Mouse (Mus musculus): Measurements from ENCODE around the gene Trim67. TPM values are rescaled to one million over a fixed set of nuclear protein-coding genes. Genes with fewer than 3 reads are reported as not detected.
"Not testable (repeated sequence)": the region's sequence is repeated elsewhere in the genome, so short reads cannot be mapped to it uniquely, and the experiment has no call there.

The Trim67 gene
- polyA plus RNA-seq, 1 experiment from 2014 or later = 0.02 TPM

DNA sequence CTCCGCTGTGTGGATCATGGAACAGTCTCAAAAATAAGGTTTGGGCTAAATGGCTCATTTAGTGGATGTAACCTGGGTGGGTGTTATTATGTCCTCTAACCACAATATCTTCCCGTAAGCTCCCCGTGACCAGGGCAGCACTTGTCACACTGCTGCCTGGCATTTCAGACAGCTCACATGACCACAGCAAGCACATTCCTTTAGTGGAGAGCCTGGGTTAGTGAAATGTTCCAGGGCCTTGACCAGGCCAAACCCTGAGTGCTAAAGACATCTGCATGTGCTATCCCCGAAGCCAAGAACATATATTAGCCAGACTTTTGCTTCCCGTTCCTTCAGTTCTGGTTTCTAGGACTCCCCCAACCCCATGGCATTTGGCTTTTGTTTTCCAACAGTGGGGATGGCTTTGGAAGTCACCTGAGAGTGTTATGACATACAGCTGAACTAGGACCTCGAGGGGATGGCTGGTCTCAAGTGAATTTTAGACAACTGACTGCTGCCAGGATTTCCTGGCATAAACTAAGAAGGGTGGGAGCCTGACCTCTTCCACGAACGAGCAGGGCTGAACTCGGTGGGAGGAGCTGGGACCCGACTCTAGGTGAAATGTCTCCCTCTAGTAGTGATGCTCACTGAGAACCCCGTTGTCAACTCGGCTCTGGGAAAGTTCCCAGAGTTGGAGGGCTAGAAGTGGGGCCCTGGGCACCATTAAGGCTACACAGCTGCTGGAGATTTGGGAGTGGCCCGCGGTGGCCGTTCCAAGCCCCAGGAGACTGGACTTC is 40.7 kb downstream of the Trim67 start:
- Histone ChIP-seq H3K4me3 (ENCODE audit: low read depth, low read length) (no peak overlapping the region), H3K4me1 (ENCODE audit: control insufficient read depth, low read depth, low read length) (no peaks in the 10 kb centered on the region), H3K36me3 (ENCODE audit: control insufficient read depth, insufficient read depth) (no peaks in the 10 kb centered on the region; the same call in 1 of the 2 replicates), H3K27me3 (ENCODE audit: control insufficient read depth, insufficient read depth, low read depth, low read length) (no peaks in the 10 kb centered on the region), H3K27ac (ENCODE audit: low read length) (no peak overlapping the region), H3K4me2 (ENCODE audit: low read depth, low read length) (no peak overlapping the region), H3K9me3 (replicated peaks; ENCODE audit: control insufficient read depth, low read length) (no peaks in the 10 kb centered on the region), H3K9ac (ENCODE audit: low read depth, low read length) (no peak overlapping the region)
- WGBS (ENCODE audit: insufficient replicate concordance) = 26% methylated on average over 15 of the region's 15 CpGs
- ATAC-seq (ENCODE audit: low read depth) = no peak

DNA sequence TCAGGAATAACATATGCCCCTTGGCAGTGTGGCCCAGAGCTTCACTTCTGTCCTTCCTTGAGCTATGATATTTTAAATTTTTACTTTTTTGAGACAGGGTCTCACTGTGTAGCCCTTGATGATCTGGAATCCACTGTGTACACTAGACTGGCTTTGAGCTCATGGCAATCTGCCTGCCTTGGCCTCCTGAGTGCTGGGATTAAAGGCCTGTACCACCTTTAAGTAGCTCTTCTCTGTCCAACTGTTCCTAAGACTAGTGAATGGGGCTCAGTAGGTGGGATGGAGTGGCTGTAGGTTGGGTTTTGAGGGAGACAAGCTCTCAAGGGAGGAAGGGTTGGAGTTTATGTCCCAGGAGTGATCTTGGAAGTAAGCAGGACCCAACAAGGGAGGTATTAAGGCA is 43.0 kb downstream of the Trim67 start:
- no peak overlapping the region for H3K27ac ChIP-seq (ENCODE audit: low read length)
- H3K9ac ChIP-seq (ENCODE audit: low read depth, low read length) = no peak overlapping the region
- peaks cover 16% of the 10 kb centered on the region for H3K36me3 ChIP-seq (ENCODE audit: control insufficient read depth, insufficient read depth)
- H3K4me2 ChIP-seq (ENCODE audit: low read depth, low read length) = no peak overlapping the region
- no peaks in the 10 kb centered on the region for H3K27me3 ChIP-seq (ENCODE audit: control insufficient read depth, insufficient read depth, low read depth, low read length)
- H3K4me3 ChIP-seq (ENCODE audit: low read depth, low read length) = no peak overlapping the region
- no peaks in the 10 kb centered on the region for H3K9me3 ChIP-seq (replicated peaks; ENCODE audit: control insufficient read depth, low read length)
- H3K4me1 ChIP-seq (ENCODE audit: control insufficient read depth, low read depth, low read length) = no peaks in the 10 kb centered on the region
- no peak for ATAC-seq (ENCODE audit: low read depth)

DNA sequence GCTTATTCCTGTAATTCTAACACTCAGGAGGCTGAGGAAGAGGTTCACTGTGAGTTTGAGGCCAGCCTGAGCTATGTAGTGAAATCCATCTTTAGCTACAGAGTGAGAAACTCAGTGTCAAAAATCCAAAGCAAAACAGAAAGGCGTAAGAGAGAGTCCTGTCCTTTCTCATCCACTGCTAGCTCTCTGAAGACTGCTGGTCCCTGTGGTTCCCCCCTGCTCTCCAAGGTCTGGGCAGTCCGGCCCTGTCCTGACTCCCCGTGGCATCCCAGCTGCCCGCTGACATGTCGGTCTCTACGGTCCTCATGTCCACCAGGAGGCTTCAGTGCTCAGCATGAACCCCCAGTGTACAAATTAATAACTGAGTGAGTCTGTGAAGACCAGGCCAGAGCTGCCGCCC is 43.4 kb downstream of the Trim67 start:
- H3K9me3 ChIP-seq (replicated peaks; ENCODE audit: control insufficient read depth, low read length) = no peaks in the 10 kb centered on the region
- no peak overlapping the region for H3K27ac ChIP-seq (ENCODE audit: low read length)
- ATAC-seq (ENCODE audit: low read depth) = no peak
- no peak overlapping the region for H3K4me3 ChIP-seq (ENCODE audit: low read depth, low read length)
- H3K4me1 ChIP-seq (ENCODE audit: control insufficient read depth, low read depth, low read length) = no peaks in the 10 kb centered on the region
- WGBS (ENCODE audit: insufficient replicate concordance) = 72% methylated on average over 7 of the region's 7 CpGs
- peaks cover 16% of the 10 kb centered on the region for H3K36me3 ChIP-seq (ENCODE audit: control insufficient read depth, insufficient read depth)
- no peak overlapping the region for H3K4me2 ChIP-seq (ENCODE audit: low read depth, low read length)
- no peaks in the 10 kb centered on the region for H3K27me3 ChIP-seq (ENCODE audit: control insufficient read depth, insufficient read depth, low read depth, low read length)
- H3K9ac ChIP-seq (ENCODE audit: low read depth, low read length) = no peak overlapping the region

DNA sequence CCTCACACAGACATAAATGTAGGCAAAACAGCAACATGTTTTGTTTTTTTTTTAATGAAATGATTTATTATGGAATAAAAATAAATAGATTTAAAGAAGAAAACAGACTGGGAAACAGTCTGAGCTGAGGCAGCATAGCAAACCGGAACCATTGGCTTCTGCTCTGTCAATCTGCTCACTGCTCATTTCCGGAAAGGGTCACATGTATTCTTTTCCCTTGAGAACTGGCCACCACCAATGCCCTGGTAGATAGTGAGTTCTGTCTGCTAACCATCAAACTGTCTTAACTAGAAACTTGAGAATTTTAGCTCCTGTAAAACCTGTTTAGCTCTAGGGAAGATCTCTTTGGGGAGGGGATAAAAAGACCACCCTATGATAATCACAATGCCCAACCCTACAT is 44.0 kb downstream of the Trim67 start:
- no peak overlapping the region for H3K4me2 ChIP-seq (ENCODE audit: low read depth, low read length)
- ATAC-seq (ENCODE audit: low read depth) = no peak
- no peaks in the 10 kb centered on the region for H3K27me3 ChIP-seq (ENCODE audit: control insufficient read depth, insufficient read depth, low read depth, low read length)
- no peak overlapping the region for H3K9ac ChIP-seq (ENCODE audit: low read depth, low read length)
- no peak overlapping the region for H3K4me3 ChIP-seq (ENCODE audit: low read depth, low read length)
- H3K27ac ChIP-seq (ENCODE audit: low read length) = no peak overlapping the region
- peaks cover 16% of the 10 kb centered on the region for H3K36me3 ChIP-seq (ENCODE audit: control insufficient read depth, insufficient read depth)
- H3K9me3 ChIP-seq (replicated peaks; ENCODE audit: control insufficient read depth, low read length) = no peaks in the 10 kb centered on the region
- H3K4me1 ChIP-seq (ENCODE audit: control insufficient read depth, low read depth, low read length) = no peaks in the 10 kb centered on the region
- 46% methylated on average over 2 of the region's 2 CpGs for WGBS (ENCODE audit: insufficient replicate concordance)

DNA sequence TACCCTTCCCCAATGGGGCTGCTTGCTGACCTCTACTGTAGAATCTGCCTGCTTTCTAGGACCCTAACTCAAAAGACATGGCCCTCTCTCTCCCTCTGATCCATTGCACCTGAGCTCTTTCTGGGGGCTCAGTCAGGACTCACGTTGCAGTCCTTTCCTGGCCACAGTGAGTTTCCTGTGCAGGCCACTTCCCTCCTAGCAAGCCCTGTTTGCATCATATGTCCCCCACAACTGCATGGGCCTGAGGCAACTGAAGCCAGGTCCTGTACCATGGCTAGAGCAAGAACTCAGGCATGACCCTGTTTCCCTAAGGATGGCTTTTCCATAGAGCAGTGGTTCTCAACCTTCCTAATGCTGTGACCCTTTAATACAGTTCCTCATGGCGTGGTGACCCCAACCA is 45.1 kb downstream of the Trim67 start:
- Histone ChIP-seq H3K27ac (ENCODE audit: low read length) (no peak overlapping the region), H3K9ac (ENCODE audit: low read depth, low read length) (no peak overlapping the region), H3K27me3 (ENCODE audit: control insufficient read depth, insufficient read depth, low read depth, low read length) (no peaks in the 10 kb centered on the region), H3K4me1 (ENCODE audit: control insufficient read depth, low read depth, low read length) (no peaks in the 10 kb centered on the region), H3K9me3 (replicated peaks; ENCODE audit: control insufficient read depth, low read length) (no peaks in the 10 kb centered on the region), H3K36me3 (ENCODE audit: control insufficient read depth, insufficient read depth) (peaks cover 16% of the 10 kb centered on the region), H3K4me3 (ENCODE audit: low read depth, low read length) (no peak overlapping the region), H3K4me2 (ENCODE audit: low read depth, low read length) (no peak overlapping the region)
- 48% methylated on average over 2 of the region's 2 CpGs for WGBS (ENCODE audit: insufficient replicate concordance)
- ATAC-seq (ENCODE audit: low read depth) = no peak

DNA sequence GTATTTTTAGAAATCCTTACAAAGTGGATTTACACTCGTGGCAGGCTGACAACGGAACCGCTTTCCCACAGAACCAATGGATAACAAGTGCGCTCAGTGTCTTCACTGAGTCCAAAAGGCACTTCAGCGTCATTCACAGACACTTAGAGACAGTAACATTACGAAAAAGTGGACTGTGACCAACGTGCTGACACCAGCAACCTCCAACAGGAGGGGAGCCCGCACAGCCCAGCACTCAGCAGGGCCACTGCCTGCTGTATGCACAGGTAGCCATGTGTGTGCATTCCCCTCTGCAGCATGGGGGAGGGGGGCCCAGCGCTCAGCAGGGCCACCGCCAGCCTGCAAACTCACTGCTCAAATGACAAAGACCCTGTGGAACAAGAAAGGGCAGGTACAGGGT is 46.5 kb downstream of the Trim67 start:
- H3K27me3 ChIP-seq (ENCODE audit: control insufficient read depth, insufficient read depth, low read depth, low read length) = no peaks in the 10 kb centered on the region
- H3K36me3 ChIP-seq (ENCODE audit: control insufficient read depth, insufficient read depth) = peaks cover 16% of the 10 kb centered on the region
- 77% methylated on average over 10 of the region's 10 CpGs for WGBS (ENCODE audit: insufficient replicate concordance)
- no peak for ATAC-seq (ENCODE audit: low read depth)
- no peaks in the 10 kb centered on the region for H3K9me3 ChIP-seq (replicated peaks; ENCODE audit: control insufficient read depth, low read length)
- H3K4me1 ChIP-seq (ENCODE audit: control insufficient read depth, low read depth, low read length) = peaks cover 3% of the 10 kb centered on the region
- H3K4me2 ChIP-seq (ENCODE audit: low read depth, low read length) = no peak overlapping the region
- no peak overlapping the region for H3K9ac ChIP-seq (ENCODE audit: low read depth, low read length)
- no peak overlapping the region for H3K4me3 ChIP-seq (ENCODE audit: low read depth, low read length)
- no peak overlapping the region for H3K27ac ChIP-seq (ENCODE audit: low read length)

DNA sequence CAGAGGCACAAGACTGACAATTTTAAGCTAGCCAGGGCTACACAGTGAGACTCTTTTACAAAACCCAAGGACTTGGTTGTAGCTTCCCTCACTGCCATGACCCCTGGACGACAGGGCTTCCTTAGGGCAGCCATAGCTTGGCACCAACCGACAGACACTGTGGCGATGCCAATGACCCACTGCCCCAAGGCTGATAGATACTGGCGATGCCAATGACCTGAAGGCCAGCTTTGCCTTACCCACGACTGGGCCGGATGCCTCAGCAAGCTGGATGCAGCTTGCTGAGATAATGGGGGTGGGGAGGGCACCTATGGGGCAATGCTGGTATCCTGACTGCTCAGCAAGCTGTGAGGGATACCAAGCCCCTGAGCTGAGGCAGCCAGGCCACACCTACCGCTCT is 48.0 kb downstream of the Trim67 start:
- 83% methylated on average over 7 of the region's 7 CpGs for WGBS (ENCODE audit: insufficient replicate concordance)
- no peak overlapping the region for H3K4me3 ChIP-seq (ENCODE audit: low read depth, low read length)
- peaks cover 16% of the 10 kb centered on the region for H3K36me3 ChIP-seq (ENCODE audit: control insufficient read depth, insufficient read depth)
- no peak overlapping the region for H3K9ac ChIP-seq (ENCODE audit: low read depth, low read length)
- H3K9me3 ChIP-seq (replicated peaks; ENCODE audit: control insufficient read depth, low read length) = no peaks in the 10 kb centered on the region
- no peaks in the 10 kb centered on the region for H3K27me3 ChIP-seq (ENCODE audit: control insufficient read depth, insufficient read depth, low read depth, low read length)
- no peak overlapping the region for H3K4me2 ChIP-seq (ENCODE audit: low read depth, low read length)
- no peak for ATAC-seq (ENCODE audit: low read depth)
- no peak overlapping the region for H3K27ac ChIP-seq (ENCODE audit: low read length)
- peaks cover 6% of the 10 kb centered on the region for H3K4me1 ChIP-seq (ENCODE audit: control insufficient read depth, low read depth, low read length)

DNA sequence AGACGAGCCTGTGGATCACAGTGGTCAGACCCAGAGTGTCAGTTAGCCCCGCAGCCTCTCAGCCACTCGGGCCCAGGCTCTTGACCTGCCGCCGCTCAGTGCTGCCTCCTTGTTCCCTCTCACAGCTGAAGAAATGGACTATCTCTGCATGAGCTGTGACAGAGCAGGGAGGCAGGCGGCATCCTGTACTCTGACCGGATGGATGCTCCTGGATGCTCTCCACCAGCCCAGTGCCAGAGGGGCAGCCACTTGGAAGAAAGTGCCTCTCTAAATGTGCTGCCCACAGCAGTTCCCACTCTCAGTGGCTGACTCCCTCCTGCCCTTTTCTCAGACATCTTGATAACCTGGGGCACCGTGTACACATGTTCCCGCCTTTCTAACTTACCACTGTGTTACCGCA is 48.9 kb downstream of the Trim67 start:
- Histone ChIP-seq H3K36me3 (ENCODE audit: control insufficient read depth, insufficient read depth) (peaks cover 16% of the 10 kb centered on the region), H3K4me3 (ENCODE audit: low read depth, low read length) (no peak overlapping the region), H3K4me1 (ENCODE audit: control insufficient read depth, low read depth, low read length) (peaks cover 6% of the 10 kb centered on the region), H3K9ac (ENCODE audit: low read depth, low read length) (no peak overlapping the region), H3K4me2 (ENCODE audit: low read depth, low read length) (no peak overlapping the region), H3K27ac (ENCODE audit: low read length) (no peak overlapping the region), H3K27me3 (ENCODE audit: control insufficient read depth, insufficient read depth, low read depth, low read length) (no peaks in the 10 kb centered on the region), H3K9me3 (replicated peaks; ENCODE audit: control insufficient read depth, low read length) (no peaks in the 10 kb centered on the region)
- WGBS (ENCODE audit: insufficient replicate concordance) = 80% methylated on average over 10 of the region's 10 CpGs
- ATAC-seq (ENCODE audit: low read depth) = no peak

DNA sequence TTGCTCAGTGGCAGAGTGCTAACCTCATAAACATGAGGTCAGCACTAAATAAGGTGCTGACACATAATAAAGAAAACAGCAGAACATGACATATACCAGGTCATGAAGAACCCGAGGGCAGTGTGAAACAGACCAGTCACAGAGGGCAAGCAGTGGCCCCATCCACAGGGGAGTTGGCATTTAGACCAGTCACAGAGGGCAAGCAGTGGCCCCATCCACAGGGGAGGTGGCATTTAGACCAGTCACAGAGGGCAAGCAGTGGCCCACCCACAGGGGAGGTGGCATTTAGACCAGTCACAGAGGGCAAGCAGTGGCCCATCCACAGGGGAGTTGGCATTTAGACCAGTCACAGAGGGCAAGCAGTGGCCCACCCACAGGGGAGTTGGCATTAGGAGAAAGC is 50.0 kb downstream of the Trim67 start:
- peaks cover 16% of the 10 kb centered on the region for H3K36me3 ChIP-seq (ENCODE audit: control insufficient read depth, insufficient read depth)
- not testable (repeated sequence) for H3K4me3 ChIP-seq (ENCODE audit: low read depth, low read length); H3K27ac ChIP-seq (ENCODE audit: low read length); H3K4me2 ChIP-seq (ENCODE audit: low read depth, low read length); H3K9ac ChIP-seq (ENCODE audit: low read depth, low read length); H3K4me1 ChIP-seq (ENCODE audit: control insufficient read depth, low read depth, low read length); H3K27me3 ChIP-seq (ENCODE audit: control insufficient read depth, insufficient read depth, low read depth, low read length); ATAC-seq (ENCODE audit: low read depth); H3K9me3 ChIP-seq (replicated peaks; ENCODE audit: control insufficient read depth, low read length)
- WGBS (ENCODE audit: insufficient replicate concordance) = 60% methylated on average over 1 of the region's 1 CpGs
